Mouse (Mus musculus): ENCODE measurements around the gene Cabp1.

DNA sequence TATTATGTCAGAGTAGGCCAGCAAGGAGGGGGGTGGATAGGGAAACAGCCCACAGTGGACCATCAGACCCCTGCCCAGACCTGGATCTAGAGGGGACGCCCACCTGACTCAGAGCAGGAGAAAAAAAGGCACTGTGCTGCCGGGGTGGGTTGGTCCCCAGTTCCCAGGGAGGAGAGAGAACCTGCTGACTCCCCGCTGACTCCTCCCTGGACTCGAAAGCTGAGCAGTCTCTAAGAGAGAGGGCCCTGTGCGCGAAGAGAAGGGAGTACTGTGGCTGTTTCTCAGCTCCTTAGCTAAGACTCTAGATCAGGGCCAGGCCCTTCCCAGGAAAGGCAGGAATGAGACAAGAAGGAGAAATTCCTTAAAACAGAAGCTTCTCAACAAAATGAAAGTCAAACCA is 49.7 kb downstream of the Cabp1 start:
- TF ChIP-seq CTCF (IDR thresholded peaks at IDR 0.05) (no peak), POLR2A (IDR thresholded peaks at IDR 0.05; ENCODE audit: insufficient read depth, low read depth, low read length) (no peak), EP300 (IDR thresholded peaks at IDR 0.05; ENCODE audit: insufficient read depth, low read depth, low read length) (no peak)

Measured in heart, adult 2 months (tissue).